ENCODE assay signal across 23 mouse cellular contexts in genomic region chr4:94649920-94650319, GRCm38 (mm10). TPM values are rescaled to one million over a fixed set of nuclear protein-coding genes. Genes with fewer than 3 reads are reported as not detected.
DNase-seq lines count a peak whose midpoint lies in the region; ATAC-seq and TF ChIP-seq lines count a peak whose summit lies in the region.
"Had no signal": no experiment of that assay in that cellular context is flagged by ENCODE, and none has a peak within 500 bp of the region (broad histone marks: within the 10 kb centered on the region; RNA-seq: fewer than 3 reads in every experiment).

Gene Lrrc19, minus strand, starts transcription at chr4:94650144.

- peaks cover 13% of the 10 kb centered on the region for H3K36me3 ChIP-seq in kidney, embryonic 15.5 days
- peaks cover 2% of the 10 kb centered on the region; the same call in 1 of the 2 replicates for H3K36me3 ChIP-seq in liver, adult 2 months (ENCODE audit: control insufficient read depth, insufficient read depth, low read length)
- H3K36me3 ChIP-seq in small intestine, adult 2 months (ENCODE audit: control insufficient read depth, insufficient read depth, low read length), result no peaks in the 10 kb centered on the region

- no peak within 1 kb of the TSS for H3K4me2 ChIP-seq in kidney, embryonic 15.5 days
- H3K4me2 ChIP-seq: embryonic facial prominence, embryonic 13.5 days; forebrain, embryonic 13.5 days; heart, embryonic 12.5 days had no signal

- H3K4me1 ChIP-seq in kidney, embryonic 15.5 days, result no peaks in the 10 kb centered on the region
- H3K4me1 ChIP-seq in liver, adult 2 months (ENCODE audit: control insufficient read depth, insufficient read depth, low read length), result no peaks in the 10 kb centered on the region
- H3K4me1 ChIP-seq in small intestine, adult 2 months (ENCODE audit: control insufficient read depth, insufficient read depth, insufficient read length, low read length), result 0 out of 2 replicates have a peak, but pooled peaks cover 2% of the 10 kb centered on the region
- H3K4me1 ChIP-seq: embryonic facial prominence, embryonic 13.5 days; forebrain, embryonic 13.5 days; heart, embryonic 12.5 days; hindbrain, embryonic 10.5 days had no signal

- no peak for TF ChIP-seq POLR2A in liver, adult 2 months (IDR thresholded peaks at IDR 0.05; ENCODE audit: extremely low read depth, insufficient read depth, low read length)
- no peak for TF ChIP-seq POLR2A in small intestine, adult 2 months (IDR thresholded peaks at IDR 0.05; ENCODE audit: low read depth, low read length)

- H3K9me3 ChIP-seq in kidney, embryonic 15.5 days (replicated peaks), result no peaks in the 10 kb centered on the region
- H3K9me3 ChIP-seq: embryonic facial prominence, embryonic 13.5 days; forebrain, embryonic 13.5 days; heart, embryonic 12.5 days; hindbrain, embryonic 10.5 days had no signal

- H3K4me3 ChIP-seq in kidney, embryonic 15.5 days (replicated peaks), result no peak within 1 kb of the TSS
- no peak within 1 kb of the TSS for H3K4me3 ChIP-seq in liver, adult 2 months (ENCODE audit: insufficient read depth, low read depth, low read length)
- peak within 1 kb of the TSS; percentile 30; the same call in 1 of the 2 replicates for H3K4me3 ChIP-seq in small intestine, adult 2 months (ENCODE audit: low read depth, low read length)
- H3K4me3 ChIP-seq: embryonic facial prominence, embryonic 13.5 days; forebrain, embryonic 13.5 days; heart, adult 2 months; heart, embryonic 12.5 days; hindbrain, embryonic 10.5 days had no signal

- peak; percentile 8 to 58 for DNase-seq in kidney, adult 8-10 months
- DNase-seq in liver, adult 2 months (ENCODE audit: extremely low read depth, low read depth, low spot score), result peak; percentile 12
- no peak for DNase-seq in liver
- no peak for DNase-seq in heart, adult 9 months (ENCODE audit: low spot score in 2 of 2)
- DNase-seq: adrenal gland, postnatal 14 days; cerebellum, adult 11-12 months; cerebellum, adult 9-11 months; cerebellum, postnatal 36 days; forebrain, postnatal 0 days; gastrocnemius, postnatal 14 days; heart, adult 2 months had no signal

- H3K9ac ChIP-seq in kidney, embryonic 15.5 days, result no peak within 1 kb of the TSS
- no peak within 1 kb of the TSS for H3K9ac ChIP-seq in liver, adult 2 months (ENCODE audit: low read depth, low read length)
- H3K9ac ChIP-seq: embryonic facial prominence, embryonic 13.5 days; forebrain, embryonic 13.5 days; forebrain, postnatal 0 days; heart, embryonic 12.5 days had no signal

- no peak for TF ChIP-seq CTCF in liver, adult 2 months (IDR thresholded peaks at IDR 0.05; ENCODE audit: low read depth, low read length)
- TF ChIP-seq CTCF in small intestine, adult 2 months (IDR thresholded peaks at IDR 0.05; ENCODE audit: extremely low read depth, insufficient read length, insufficient replicate concordance, low read depth, low read length), result no peak

- no peaks in the 10 kb centered on the region for H3K27me3 ChIP-seq in kidney, embryonic 15.5 days
- H3K27me3 ChIP-seq in liver, adult 2 months (ENCODE audit: control insufficient read depth, insufficient read depth, low read length), result no peaks in the 10 kb centered on the region
- H3K27me3 ChIP-seq in small intestine, adult 2 months (ENCODE audit: control insufficient read depth, insufficient read depth, low read length), result no peaks in the 10 kb centered on the region
- H3K27me3 ChIP-seq: CH12.LX; embryonic facial prominence, embryonic 13.5 days; forebrain, embryonic 13.5 days; heart, embryonic 12.5 days; Patski had no signal

- 82% methylated on average over 3 of the region's 3 CpGs for WGBS in kidney, embryonic 15.5 days
- WGBS in liver, adult 2 months, result 83% methylated on average over 3 of the region's 3 CpGs
- 30% methylated on average over 3 of the region's 3 CpGs for WGBS in small intestine, adult 2 months

- H3K79me2 ChIP-seq in liver, adult 2 months (ENCODE audit: control insufficient read depth, insufficient read depth, low read length), result no peaks in the 10 kb centered on the region

- no peak within 1 kb of the TSS for H3K27ac ChIP-seq in kidney, embryonic 15.5 days
- H3K27ac ChIP-seq in liver, adult 2 months (replicated peaks; ENCODE audit: insufficient read depth, low read depth, low read length), result no peak within 1 kb of the TSS
- H3K27ac ChIP-seq in small intestine, adult 2 months (ENCODE audit: insufficient read depth, low read depth, low read length), result peak within 1 kb of the TSS; percentile 93
- H3K27ac ChIP-seq: embryonic facial prominence, embryonic 13.5 days; forebrain, embryonic 13.5 days; heart, adult 2 months; hindbrain, embryonic 10.5 days had no signal

- ATAC-seq in kidney, embryonic 15.5 days (replicated peaks; ENCODE audit: low FRiP score), result no peak
- ATAC-seq: activated CD4-positive, CD25-positive, alpha-beta regulatory T cell, adult 4 months; forebrain, embryonic 13.5 days; forebrain, postnatal 0 days; Patski had no signal

RNA-seq across cellular contexts. Expression of gene Lrrc19, which starts in this region (rescaled TPM):
- polyA plus RNA-seq in kidney, embryonic 15.5 days (2015; fragmentation: Nextera tagmentation; extraction: Ambion mirVana), result 2.3 and 2.4 TPM in 2 replicates
- 0.09 TPM in 1 of 2 replicates, not detected in the other for total RNA-seq in liver, adult 2 months (2014; rRNA removed)
- polyA plus RNA-seq in liver, adult 2 months (2012; rRNA removed), result 0.07 TPM in 1 of 2 replicates, not detected in the other
- 4.0 and 6.8 TPM in 2 replicates for polyA plus RNA-seq in small intestine, adult 2 months (2012; rRNA removed)
- total RNA-seq: adrenal gland, postnatal 14 days; CH12.LX; forebrain, postnatal 0 days; gastrocnemius, adult 18-20 months; gastrocnemius, postnatal 14 days; heart, adult 2 months; heart, postnatal 25 days had no signal
- polyA plus RNA-seq: gonadal fat pad, adult 2 months; heart, adult 2 months had no signal

Comparison
In these comparisons a context has a peak if more than half of its experiments do, and no peak if none do; other contexts are left out.
1. Peak in DNase-seq in liver, adult 2 months; RNA of the gene not detected or under 1 TPM.
2. DNase-seq: peak in kidney, adult 8-10 months (2 of 2); none in liver (single experiment) and heart, adult 9 months (0 of 2).